Mouse (Mus musculus): ENCODE data around the gene Rad51. TPM values are rescaled to one million over a fixed set of nuclear protein-coding genes. Genes with fewer than 3 reads are reported as not detected.

The Rad51 gene
- total and polyA plus RNA-seq, 2 experiments from 2014 or later, result 1.2 to 8.4 TPM

GRCm38 (mm10) chr2:119189029-119189710 lies 76.6 kb downstream of the Rad51 start:
- Histone ChIP-seq H3K9ac (no peak overlapping the region), H3K4me1 (ENCODE audit: insufficient read depth) (no peaks in the 10 kb centered on the region)

GRCm38 (mm10) chr2:119190969-119191368 lies 78.4 kb downstream of the Rad51 start:
- H3K27me3 ChIP-seq (ENCODE audit: insufficient read depth, low read length), result no peaks in the 10 kb centered on the region
- no peaks in the 10 kb centered on the region for H3K4me1 ChIP-seq (ENCODE audit: insufficient read depth)
- no peak overlapping the region for H3K27ac ChIP-seq (ENCODE audit: low read depth, low read length)
- H3K9me3 ChIP-seq (ENCODE audit: low read length), result no peaks in the 10 kb centered on the region
- ATAC-seq (no peak), DNase-seq (no peak)
- H3K4me2 ChIP-seq (ENCODE audit: low read depth), result no peak overlapping the region
- H3K36me3 ChIP-seq (ENCODE audit: insufficient read depth), result peaks cover 1% of the 10 kb centered on the region; the same call in 1 of the 2 replicates
- WGBS, result 88% methylated on average over 5 of the region's 5 CpGs
- no peak overlapping the region for H3K9ac ChIP-seq
- no peak for TF ChIP-seq CTCF (IDR thresholded peaks at IDR 0.05; ENCODE audit: low read depth)
- H3K4me3 ChIP-seq (ENCODE audit: low read depth, low read length), result no peak overlapping the region

More at GRCm38 (mm10) chr2:119189029-119189710, 76.6 kb downstream of the Rad51 start:
- TF ChIP-seq CTCF (IDR thresholded peaks at IDR 0.05; ENCODE audit: low read depth), result peak; percentile 84
- Histone ChIP-seq H3K9me3 (ENCODE audit: low read length) (no peaks in the 10 kb centered on the region), H3K4me3 (ENCODE audit: low read depth, low read length) (peak overlapping the region; percentile 16; the same call in 1 of the 2 replicates), H3K27ac (ENCODE audit: low read depth, low read length) (no peak overlapping the region), H3K4me2 (ENCODE audit: low read depth) (peak overlapping the region; percentile 39), H3K27me3 (ENCODE audit: insufficient read depth, low read length) (no peaks in the 10 kb centered on the region), H3K36me3 (ENCODE audit: insufficient read depth) (peaks cover 15% of the 10 kb centered on the region)
- DNase-seq (peak; percentile 85), ATAC-seq (peak; percentile 93)
- WGBS, result 7% methylated on average over 15 of the region's 15 CpGs

GRCm38 (mm10) chr2:119194140-119194539 lies 81.5 kb downstream of the Rad51 start:
- no peak overlapping the region for H3K9ac ChIP-seq
- H3K36me3 ChIP-seq (ENCODE audit: insufficient read depth), result no peaks in the 10 kb centered on the region
- 66% methylated on average over 5 of the region's 5 CpGs for WGBS
- ATAC-seq (peak; percentile 34; the same call in 1 of the 2 replicates), DNase-seq (no peak)
- no peaks in the 10 kb centered on the region for H3K9me3 ChIP-seq (ENCODE audit: low read length)
- H3K4me3 ChIP-seq (ENCODE audit: low read depth, low read length), result no peak overlapping the region
- no peak for TF ChIP-seq CTCF (IDR thresholded peaks at IDR 0.05; ENCODE audit: low read depth)
- no peaks in the 10 kb centered on the region for H3K27me3 ChIP-seq (ENCODE audit: insufficient read depth, low read length)
- no peak overlapping the region for H3K27ac ChIP-seq (ENCODE audit: low read depth, low read length)
- H3K4me1 ChIP-seq (ENCODE audit: insufficient read depth), result no peaks in the 10 kb centered on the region
- H3K4me2 ChIP-seq (ENCODE audit: low read depth), result no peak overlapping the region

GRCm38 (mm10) chr2:119196316-119197108 lies 83.9 kb downstream of the Rad51 start:
- DNase-seq (no peak), ATAC-seq (no peak)
- Histone ChIP-seq H3K4me2 (ENCODE audit: low read depth) (no peak overlapping the region), H3K27ac (ENCODE audit: low read depth, low read length) (no peak overlapping the region), H3K9me3 (ENCODE audit: low read length) (no peaks in the 10 kb centered on the region), H3K27me3 (ENCODE audit: insufficient read depth, low read length) (no peaks in the 10 kb centered on the region), H3K36me3 (ENCODE audit: insufficient read depth) (no peaks in the 10 kb centered on the region), H3K9ac (no peak overlapping the region), H3K4me1 (ENCODE audit: insufficient read depth) (no peaks in the 10 kb centered on the region), H3K4me3 (ENCODE audit: low read depth, low read length) (no peak overlapping the region)
- WGBS, result 31% methylated on average over 4 of the region's 4 CpGs
- no peak for TF ChIP-seq CTCF (IDR thresholded peaks at IDR 0.05; ENCODE audit: low read depth)

Other genes with a start within 250 kb of the Rad51 start
- gene Bahd1, start 212.4 kb upstream of the Rad51 start, total RNA-seq (2014; rRNA removed), result 18.0 and 19.9 TPM in 2 replicates
- 4.6 and 5.1 TPM in 2 replicates for gene Bahd1, start 212.4 kb upstream of the Rad51 start, polyA plus RNA-seq (2015; fragmentation: Nextera tagmentation; extraction: Ambion mirVana)
- 2.9 and 4.0 TPM in 2 replicates for gene Chst14, start 186.3 kb upstream of the Rad51 start, total RNA-seq (2014; rRNA removed)
- gene Chst14, start 186.3 kb upstream of the Rad51 start, polyA plus RNA-seq (2015; fragmentation: Nextera tagmentation; extraction: Ambion mirVana), result 3.6 and 3.9 TPM in 2 replicates
- 51.4 and 52.3 TPM in 2 replicates for gene Ccdc32, start 83.4 kb upstream of the Rad51 start, total RNA-seq (2014; rRNA removed)
- gene Ccdc32, start 83.4 kb upstream of the Rad51 start, polyA plus RNA-seq (2015; fragmentation: Nextera tagmentation; extraction: Ambion mirVana), result 56.3 and 64.3 TPM in 2 replicates
- gene Rpusd2, start 78.0 kb upstream of the Rad51 start, total RNA-seq (2014; rRNA removed), result 9.4 and 10.3 TPM in 2 replicates
- gene Rpusd2, start 78.0 kb upstream of the Rad51 start, polyA plus RNA-seq (2015; fragmentation: Nextera tagmentation; extraction: Ambion mirVana), result 3.6 TPM in 2 replicates
- gene Knl1, start 65.7 kb upstream of the Rad51 start, total RNA-seq (2014; rRNA removed), result 4.6 and 5.0 TPM in 2 replicates
- gene Knl1, start 65.7 kb upstream of the Rad51 start, polyA plus RNA-seq (2015; fragmentation: Nextera tagmentation; extraction: Ambion mirVana), result 3.8 and 5.2 TPM in 2 replicates
- gene Rmdn3, start 44.2 kb downstream of the Rad51 start, total RNA-seq (2014; rRNA removed), result 45.8 and 57.3 TPM in 2 replicates
- 36.4 and 39.5 TPM in 2 replicates for gene Rmdn3, start 44.2 kb downstream of the Rad51 start, polyA plus RNA-seq (2015; fragmentation: Nextera tagmentation; extraction: Ambion mirVana)
- 0.38 TPM in 1 of 2 replicates, not detected in the other for gene Gchfr, start 55.0 kb downstream of the Rad51 start, total RNA-seq (2014; rRNA removed)
- gene Gchfr, start 55.0 kb downstream of the Rad51 start, polyA plus RNA-seq (2015; fragmentation: Nextera tagmentation; extraction: Ambion mirVana), result 1.5 and 1.9 TPM in 2 replicates
- gene Gm14137, start 61.7 kb downstream of the Rad51 start, total RNA-seq (2014; rRNA removed), result 0.08 TPM in 1 of 2 replicates, not detected in the other
- 0.09 and 0.28 TPM in 2 replicates for gene Gm14137, start 61.7 kb downstream of the Rad51 start, polyA plus RNA-seq (2015; fragmentation: Nextera tagmentation; extraction: Ambion mirVana)
- 37.4 and 38.6 TPM in 2 replicates for gene Zfyve19, start 95.8 kb downstream of the Rad51 start, total RNA-seq (2014; rRNA removed)
- gene Zfyve19, start 95.8 kb downstream of the Rad51 start, polyA plus RNA-seq (2015; fragmentation: Nextera tagmentation; extraction: Ambion mirVana), result 58.3 and 62.5 TPM in 2 replicates
- 30.6 and 41.9 TPM in 2 replicates for gene Dnajc17, start 96.0 kb downstream of the Rad51 start, total RNA-seq (2014; rRNA removed)
- gene Dnajc17, start 96.0 kb downstream of the Rad51 start, polyA plus RNA-seq (2015; fragmentation: Nextera tagmentation; extraction: Ambion mirVana), result 25.2 and 27.0 TPM in 2 replicates
- not detected in 2 replicates for gene Ppp1r14d, start 117.1 kb downstream of the Rad51 start, total RNA-seq (2014; rRNA removed)
- gene Ppp1r14d, start 117.1 kb downstream of the Rad51 start, polyA plus RNA-seq (2015; fragmentation: Nextera tagmentation; extraction: Ambion mirVana), result not detected in 2 replicates
- 1.6 and 1.8 TPM in 2 replicates for gene Spint1, start 124.6 kb downstream of the Rad51 start, total RNA-seq (2014; rRNA removed)
- gene Spint1, start 124.6 kb downstream of the Rad51 start, polyA plus RNA-seq (2015; fragmentation: Nextera tagmentation; extraction: Ambion mirVana), result 0.52 and 1.1 TPM in 2 replicates
- 20.5 and 27.8 TPM in 2 replicates for gene Rhov, start 158.5 kb downstream of the Rad51 start, total RNA-seq (2014; rRNA removed)
- gene Rhov, start 158.5 kb downstream of the Rad51 start, polyA plus RNA-seq (2015; fragmentation: Nextera tagmentation; extraction: Ambion mirVana), result 22.9 and 29.3 TPM in 2 replicates
- 22.5 and 26.7 TPM in 2 replicates for gene Vps18, start 175.9 kb downstream of the Rad51 start, total RNA-seq (2014; rRNA removed)
- gene Vps18, start 175.9 kb downstream of the Rad51 start, polyA plus RNA-seq (2015; fragmentation: Nextera tagmentation; extraction: Ambion mirVana), result 17.5 and 22.3 TPM in 2 replicates
- 2.8 and 3.7 TPM in 2 replicates for gene Dll4, start 213.0 kb downstream of the Rad51 start, total RNA-seq (2014; rRNA removed)
- 2.3 and 2.4 TPM in 2 replicates for gene Dll4, start 213.0 kb downstream of the Rad51 start, polyA plus RNA-seq (2015; fragmentation: Nextera tagmentation; extraction: Ambion mirVana)
- 8.7 and 20.4 TPM in 2 replicates for gene Chac1, start 238.4 kb downstream of the Rad51 start, total RNA-seq (2014; rRNA removed)
- 5.7 and 9.1 TPM in 2 replicates for gene Chac1, start 238.4 kb downstream of the Rad51 start, polyA plus RNA-seq (2015; fragmentation: Nextera tagmentation; extraction: Ambion mirVana)